8 mouse cellular contexts compared by ENCODE assay signal in genomic region chr2:33131500-33132092, GRCm38 (mm10). TPM values are rescaled to one million over a fixed set of nuclear protein-coding genes. Genes with fewer than 3 reads are reported as not detected.
DNase-seq lines count a peak whose midpoint lies in the region; ATAC-seq and TF ChIP-seq lines count a peak whose summit lies in the region.

TSS of gene Garnl3 (minus strand) at chr2:33131654.

- 0 out of 2 replicates have a peak within 1 kb of the TSS, but pooled peaks have one; percentile 65 for H3K9ac ChIP-seq in embryonic facial prominence, embryonic 12.5 days
- peak within 1 kb of the TSS; percentile 71 for H3K9ac ChIP-seq in heart, embryonic 13.5 days
- H3K9ac ChIP-seq in kidney, postnatal 0 days (ENCODE audit: low read depth, low read length), result peak within 1 kb of the TSS; percentile 49; the same call in 1 of the 2 replicates
- H3K9ac ChIP-seq in liver, embryonic 11.5 days (ENCODE audit: low read depth, low read length), result peak within 1 kb of the TSS; percentile 52; the same call in 1 of the 2 replicates

- TF ChIP-seq CTCF in kidney, postnatal 0 days (IDR thresholded peaks at IDR 0.05; ENCODE audit: low read depth), result peak; percentile 75

- no peaks in the 10 kb centered on the region for H3K9me3 ChIP-seq in embryonic facial prominence, embryonic 12.5 days
- no peaks in the 10 kb centered on the region for H3K9me3 ChIP-seq in heart, embryonic 13.5 days
- H3K9me3 ChIP-seq in kidney, postnatal 0 days (replicated peaks; ENCODE audit: low read length), result no peaks in the 10 kb centered on the region
- no peaks in the 10 kb centered on the region for H3K9me3 ChIP-seq in liver, embryonic 11.5 days (ENCODE audit: control insufficient read depth, low read length)

- H3K36me3 ChIP-seq in embryonic facial prominence, embryonic 12.5 days, result no peaks in the 10 kb centered on the region
- no peaks in the 10 kb centered on the region for H3K36me3 ChIP-seq in heart, embryonic 13.5 days
- H3K36me3 ChIP-seq in kidney, postnatal 0 days (ENCODE audit: insufficient read depth, low read length), result no peaks in the 10 kb centered on the region
- H3K36me3 ChIP-seq in liver, embryonic 11.5 days (ENCODE audit: control insufficient read depth, insufficient read depth, low read length), result no peaks in the 10 kb centered on the region

- peak; percentile 59 for ATAC-seq in embryonic facial prominence, embryonic 12.5 days (ENCODE audit: insufficient number of reproducible peaks, insufficient read depth, low FRiP score, low TSS enrichment)
- peak; percentile 6; the same call in 1 of the 2 replicates for ATAC-seq in heart, embryonic 13.5 days (ENCODE audit: extremely low read depth, insufficient number of reproducible peaks, low FRiP score, low TSS enrichment)
- peak; percentile 3 for ATAC-seq in kidney, postnatal 0 days (replicated peaks; ENCODE audit: low FRiP score, low read depth)
- peak; percentile 1 for ATAC-seq in liver, embryonic 11.5 days (replicated peaks; ENCODE audit: low FRiP score)

- H3K4me2 ChIP-seq in embryonic facial prominence, embryonic 12.5 days (replicated peaks), result peak within 1 kb of the TSS; percentile 96
- peak within 1 kb of the TSS; percentile 98 for H3K4me2 ChIP-seq in heart, embryonic 13.5 days
- peak within 1 kb of the TSS; percentile 91 for H3K4me2 ChIP-seq in kidney, postnatal 0 days (ENCODE audit: low read length)
- H3K4me2 ChIP-seq in liver, embryonic 11.5 days, result peak within 1 kb of the TSS; percentile 86

- H3K27me3 ChIP-seq in embryonic facial prominence, embryonic 12.5 days, result peaks cover 20% of the 10 kb centered on the region
- peaks cover 33% of the 10 kb centered on the region for H3K27me3 ChIP-seq in heart, embryonic 13.5 days (replicated peaks)
- H3K27me3 ChIP-seq in kidney, postnatal 0 days (ENCODE audit: insufficient read depth, low read length), result no peaks in the 10 kb centered on the region
- peaks cover 16% of the 10 kb centered on the region for H3K27me3 ChIP-seq in liver, embryonic 11.5 days (replicated peaks; ENCODE audit: control insufficient read depth, insufficient read depth, low read length)

- H3K4me1 ChIP-seq in embryonic facial prominence, embryonic 12.5 days, result peaks cover 9% of the 10 kb centered on the region
- peaks cover 28% of the 10 kb centered on the region for H3K4me1 ChIP-seq in heart, embryonic 13.5 days
- peaks cover 4% of the 10 kb centered on the region for H3K4me1 ChIP-seq in kidney, postnatal 0 days (replicated peaks; ENCODE audit: insufficient read depth, low read length)
- peaks cover 5% of the 10 kb centered on the region for H3K4me1 ChIP-seq in liver, embryonic 11.5 days (replicated peaks; ENCODE audit: control insufficient read depth, insufficient read depth, low read length)

- H3K27ac ChIP-seq in embryonic facial prominence, embryonic 12.5 days, result 0 out of 2 replicates have a peak within 1 kb of the TSS, but pooled peaks have one; percentile 5
- H3K27ac ChIP-seq in heart, embryonic 13.5 days (replicated peaks), result peak within 1 kb of the TSS; percentile 63
- peak within 1 kb of the TSS; percentile 37 for H3K27ac ChIP-seq in kidney, postnatal 0 days
- no peak within 1 kb of the TSS for H3K27ac ChIP-seq in liver, embryonic 11.5 days (ENCODE audit: low read depth, low read length)

- peak within 1 kb of the TSS; percentile 64 for H3K4me3 ChIP-seq in embryonic facial prominence, embryonic 12.5 days
- peak within 1 kb of the TSS; percentile 80 for H3K4me3 ChIP-seq in heart, embryonic 13.5 days
- peak within 1 kb of the TSS; percentile 58 for H3K4me3 ChIP-seq in kidney, postnatal 0 days (replicated peaks; ENCODE audit: low read depth, low read length)
- H3K4me3 ChIP-seq in liver, embryonic 11.5 days (ENCODE audit: low read depth, low read length), result peak within 1 kb of the TSS; percentile 74

- DNase-seq in CD4-positive helper T cell, adult 2 months (ENCODE audit: low read depth, low spot score), result peak; percentile 80
- DNase-seq in adrenal gland, adult 8-10 months, result peak; percentile 68
- DNase-seq in kidney, postnatal 0 days (ENCODE audit: low spot score), result peak; percentile 77
- DNase-seq in liver, embryonic 11.5 days (ENCODE audit: low spot score), result no peak
- DNase-seq in naive thymus-derived CD4-positive, alpha-beta T cell, adult 2 months (ENCODE audit: low read depth), result peak; percentile 83
- DNase-seq in testis, postnatal 10 days (ENCODE audit: low spot score), result peak; percentile 89

- under 1% methylated on average over 22 of the region's 22 CpGs for WGBS in embryonic facial prominence, embryonic 12.5 days
- under 1% methylated on average over 22 of the region's 22 CpGs for WGBS in heart, embryonic 13.5 days
- under 1% methylated on average over 22 of the region's 22 CpGs for WGBS in kidney, postnatal 0 days
- WGBS in liver, embryonic 11.5 days, result under 1% methylated on average over 22 of the region's 22 CpGs

RNA-seq across cellular contexts. Expression of gene Garnl3, which starts in this region (rescaled TPM):
- total RNA-seq in adrenal gland, adult 8-10 months (2022), result 10 to 100 TPM; 12.7 to 29.6 (median 19.1) TPM
- polyA plus RNA-seq in embryonic facial prominence, embryonic 12.5 days (2016; fragmentation: Nextera tagmentation; extraction: Ambion mirVana), result 12.3 and 14.3 TPM in 2 replicates
- polyA plus RNA-seq in heart, embryonic 13.5 days (2015; fragmentation: Nextera tagmentation; extraction: Ambion mirVana), result 10.4 and 11.0 TPM in 2 replicates
- 6.6 and 6.9 TPM in 2 replicates for polyA plus RNA-seq in kidney, postnatal 0 days (2015; fragmentation: Nextera tagmentation; extraction: Ambion mirVana)
- 4.4 and 4.6 TPM in 2 replicates for polyA plus RNA-seq in liver, embryonic 11.5 days (2014; fragmentation: Nextera tagmentation; extraction: Ambion mirVana)

Comparison
In these comparisons a context has a peak if more than half of its experiments do, and no peak if none do; other contexts are left out.
1. ATAC-seq: peak in every context shown above with its lines; median percentile 59 in embryonic facial prominence, embryonic 12.5 days; 6 in heart, embryonic 13.5 days; 3 in kidney, postnatal 0 days; 1 in liver, embryonic 11.5 days.